Mouse (Mus musculus): Measurements from ENCODE around the gene Sgcd.

Gene Sgcd

GRCm38 (mm10) chr11:47264267-47264984 lies 724.3 kb downstream of the Sgcd start:
- DNase-seq, result no peak

DNA sequence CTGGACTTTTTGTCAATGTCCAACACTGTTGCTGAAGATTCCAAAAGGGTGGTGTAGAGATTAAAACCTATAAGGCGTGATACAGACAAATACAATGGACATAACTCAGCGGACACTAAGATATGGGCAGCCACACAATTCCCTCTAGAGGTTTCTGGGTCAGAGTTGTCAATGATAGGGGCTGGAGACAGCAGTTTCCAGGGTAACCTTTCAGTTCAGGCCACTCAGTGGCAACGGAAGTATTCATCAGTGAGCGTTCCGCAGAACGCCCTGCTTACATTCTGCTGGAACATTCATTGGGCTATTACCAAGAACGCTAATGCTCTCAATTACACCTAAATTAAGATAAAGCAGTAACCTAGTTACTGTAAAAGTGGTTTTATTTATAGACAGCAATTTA lies 738.5 kb downstream of the Sgcd start:
- no peak for DNase-seq

- peak; percentile 21 for DNase-seq
These were observed 740.4 kb downstream of the Sgcd start for GRCm38 (mm10) chr11:47248345-47248893.

- no peak for DNase-seq
These were observed 740.9 kb downstream of the Sgcd start for GRCm38 (mm10) chr11:47247703-47248344.

GRCm38 (mm10) chr11:47242401-47242800 lies 746.4 kb downstream of the Sgcd start:
- no peak for DNase-seq

DNA sequence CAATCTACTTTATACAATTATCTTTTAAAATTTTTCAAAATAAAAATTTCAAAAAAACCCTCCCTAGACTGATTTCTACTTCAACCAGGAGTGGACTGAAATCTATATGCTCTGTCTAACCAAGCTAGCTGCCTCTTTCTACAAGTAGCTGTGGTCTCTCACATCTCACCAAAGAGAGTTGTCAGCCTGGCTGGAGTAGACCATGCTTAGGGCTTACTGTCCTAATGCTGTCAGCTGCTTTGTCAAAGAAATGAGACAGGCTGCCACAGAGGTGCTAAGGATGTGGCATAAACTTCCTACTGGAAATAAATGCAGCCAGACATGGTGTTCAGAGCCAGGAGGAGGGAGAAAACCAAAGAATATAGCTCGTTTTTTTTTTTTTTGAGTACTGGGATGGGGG lies 760.5 kb downstream of the Sgcd start:
- no peak for DNase-seq

GRCm38 (mm10) chr11:47224148-47224547 lies 764.6 kb downstream of the Sgcd start:
- DNase-seq, result no peak

DNA sequence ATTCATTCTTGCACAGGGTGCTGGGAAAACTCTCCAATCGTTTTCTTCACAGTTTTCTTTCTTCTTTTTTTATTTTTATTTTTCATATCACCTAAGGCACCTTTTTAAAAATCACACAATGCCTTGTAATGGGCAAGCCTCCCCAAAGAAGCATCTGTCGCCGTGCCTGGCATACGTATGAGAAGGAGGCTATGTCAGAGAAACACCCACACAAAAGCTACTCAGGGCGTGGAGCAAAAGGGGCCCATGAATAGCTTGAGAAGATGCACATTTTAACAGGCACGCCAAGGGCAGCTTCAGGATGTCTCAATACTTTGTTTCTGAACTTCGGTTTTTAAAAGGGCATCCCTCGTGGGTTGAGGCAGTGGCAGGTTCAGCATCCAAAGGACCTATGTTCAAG lies 777.2 kb downstream of the Sgcd start:
- DNase-seq, result no peak

GRCm38 (mm10) chr11:47206461-47206860 lies 782.3 kb downstream of the Sgcd start:
- no peak for DNase-seq

DNA sequence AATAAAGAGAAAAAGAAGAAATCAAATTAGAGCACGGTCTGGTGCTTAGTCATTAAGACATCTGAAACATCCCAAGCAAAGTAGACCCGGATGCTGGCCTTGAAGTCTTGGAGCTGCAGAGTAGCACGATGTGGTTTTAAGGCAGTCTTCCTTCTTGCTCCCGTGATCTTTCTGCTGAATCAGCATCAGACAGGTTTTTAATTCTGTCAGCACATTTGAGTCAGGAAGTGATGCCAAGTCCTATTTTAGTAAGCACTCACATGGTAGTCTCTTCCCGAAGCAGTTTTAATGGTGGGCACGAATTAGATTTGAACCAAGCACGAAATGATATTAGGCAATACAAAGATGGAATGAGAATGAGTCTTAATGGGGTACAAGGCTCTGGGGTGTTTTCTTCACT lies 789.7 kb downstream of the Sgcd start:
- no peak for DNase-seq

GRCm38 (mm10) chr11:47188556-47188955 lies 800.2 kb downstream of the Sgcd start:
- DNase-seq, result no peak

GRCm38 (mm10) chr11:47174977-47175376 lies 813.8 kb downstream of the Sgcd start:
- no peak for DNase-seq

DNA sequence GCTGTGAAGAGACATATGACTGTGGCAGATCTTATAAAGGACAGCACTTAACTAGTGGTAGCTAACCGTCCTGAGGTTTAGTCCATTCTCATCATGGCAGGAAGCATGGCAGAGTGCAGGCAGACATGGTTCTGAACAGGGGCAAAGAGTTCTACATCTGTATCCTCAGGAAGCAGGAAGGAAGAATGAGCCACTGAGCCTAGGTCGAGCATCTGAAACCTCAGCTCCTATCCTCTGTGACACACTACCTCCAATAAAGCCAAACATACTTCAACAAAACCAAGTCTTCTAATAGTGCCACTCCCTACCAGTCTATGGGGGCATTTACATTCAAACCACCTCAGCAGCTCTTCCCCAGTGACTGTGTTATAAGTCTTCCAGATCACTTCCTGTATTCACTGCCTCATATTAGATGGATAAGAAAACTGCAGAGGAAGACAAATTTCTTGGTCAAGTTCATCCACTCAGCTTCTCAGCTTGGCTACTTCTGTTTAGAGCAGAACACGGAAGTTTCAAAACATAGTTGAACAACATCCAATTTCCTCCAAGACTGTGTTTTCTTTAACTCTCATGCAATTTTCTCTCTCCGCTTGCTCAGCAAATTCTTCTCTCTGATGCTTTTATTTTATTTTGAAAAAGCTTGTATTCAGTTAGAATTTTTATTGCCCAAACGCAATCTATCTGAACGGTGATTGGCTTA lies 817.7 kb downstream of the Sgcd start:
- DNase-seq, result no peak

- DNase-seq, result peak; percentile 88
These were observed 821.4 kb downstream of the Sgcd start for GRCm38 (mm10) chr11:47167376-47167775.

DNA sequence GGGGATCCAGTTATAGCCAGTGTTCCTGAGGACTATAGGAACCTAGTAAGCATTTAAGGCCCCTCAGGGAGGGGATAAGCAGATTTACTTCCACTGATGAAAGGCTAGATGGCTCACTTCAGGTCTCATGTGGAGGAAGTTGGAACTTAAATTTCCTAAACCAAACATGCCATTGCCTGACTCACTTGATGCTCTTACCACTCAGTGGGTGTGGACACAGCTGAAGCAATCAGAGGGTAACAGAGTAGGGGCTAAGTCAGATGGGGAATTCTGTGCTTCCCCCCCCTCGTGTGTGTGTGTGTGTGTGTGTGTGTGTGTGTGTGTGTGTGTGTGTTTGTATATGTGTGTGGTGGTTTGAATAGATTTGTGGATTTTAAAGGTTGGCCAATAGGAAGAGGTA lies 830.7 kb downstream of the Sgcd start:
- no peak for DNase-seq

- no peak for DNase-seq
These were observed 831.8 kb downstream of the Sgcd start for GRCm38 (mm10) chr11:47156730-47157693.

- no peak for DNase-seq
These were observed 833.8 kb downstream of the Sgcd start for GRCm38 (mm10) chr11:47154837-47155430.

- DNase-seq, result no peak
These were observed 839.2 kb downstream of the Sgcd start for GRCm38 (mm10) chr11:47149607-47150006.

- no peak for DNase-seq
These were observed 848.9 kb downstream of the Sgcd start for GRCm38 (mm10) chr11:47139867-47140266.

DNA sequence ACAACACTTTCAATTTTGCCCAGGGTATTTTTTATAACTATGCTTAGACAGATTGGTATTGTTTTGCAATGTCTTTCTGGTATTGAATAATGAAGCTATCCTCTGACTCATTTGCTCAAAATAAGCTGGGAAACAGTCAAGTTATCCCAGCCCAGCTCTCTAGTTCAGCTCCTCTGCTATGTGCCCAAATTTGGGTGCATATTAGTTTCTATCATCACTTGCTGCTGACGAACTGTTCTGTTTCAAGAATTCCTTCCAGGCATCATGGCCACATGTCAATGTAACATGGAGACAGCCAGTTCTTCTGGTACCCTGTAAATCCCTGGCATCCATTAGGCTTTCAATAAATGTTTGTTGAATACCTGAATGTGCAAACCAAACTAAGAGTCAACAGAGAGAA lies 849.5 kb downstream of the Sgcd start:
- DNase-seq, result peak; percentile 32

DNA sequence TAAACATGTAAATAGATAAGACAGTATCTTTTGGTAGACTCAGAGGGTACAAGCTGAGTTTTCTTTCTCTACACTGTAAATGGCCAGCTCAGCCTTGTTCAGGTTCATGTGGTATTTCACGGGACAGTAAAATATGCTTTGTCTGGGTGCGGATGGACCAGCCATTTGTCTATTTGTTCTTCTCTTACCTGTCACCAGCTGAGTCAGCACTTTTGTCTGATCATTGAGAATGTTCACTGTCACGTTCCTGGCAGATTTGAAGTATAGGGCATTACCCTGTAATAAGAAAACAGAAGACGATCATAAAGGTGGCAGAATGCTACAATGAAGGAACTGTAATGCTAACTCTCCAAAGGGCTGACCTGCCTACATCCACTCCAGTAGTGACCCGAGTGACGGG lies 856.4 kb downstream of the Sgcd start:
- DNase-seq, result no peak

DNA sequence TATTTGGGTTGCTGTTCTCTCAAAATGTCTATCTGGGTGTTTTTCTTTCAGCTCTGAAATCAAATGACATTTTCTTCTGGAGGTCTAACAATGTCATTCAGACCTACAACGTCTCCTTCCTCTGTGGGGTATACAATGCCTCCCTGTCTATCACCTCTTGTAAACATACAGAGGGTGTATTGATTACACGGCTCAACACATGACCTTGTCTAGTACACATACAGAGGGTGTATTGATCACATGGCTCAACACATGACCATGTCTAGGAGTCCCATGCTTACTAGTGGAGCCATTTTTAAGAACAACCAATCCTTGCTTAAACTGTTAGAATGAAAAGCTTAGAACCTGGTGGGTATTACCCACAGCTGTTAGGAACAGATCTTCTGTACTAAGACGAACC lies 858.3 kb downstream of the Sgcd start:
- DNase-seq, result no peak
